Mouse (Mus musculus) intestine, postnatal 0 days (tissue): Measurements from ENCODE around the gene Evl. TPM values are rescaled to one million over a fixed set of nuclear protein-coding genes. Genes with fewer than 3 reads are reported as not detected.
A peak's percentile ranks its signal among the peaks of the same experiment; 100 is the strongest.
"Not testable (repeated sequence)": the region's sequence is repeated elsewhere in the genome, so short reads cannot be mapped to it uniquely, and the experiment has no call there.

Source experiments
- ATAC-seq: fragments of 200-750 bp; cut with Nextera tagmentation; 2 replicates; pipeline ENCODE4 v1.8.0; 2017; ENCODE audit warnings: mild to moderate bottlenecking, moderate TSS enrichment, moderate library complexity
- H3K27ac ChIP-seq: fragments of 300-500 bp; sonication (generic); 2 replicates; pipeline ENCODE4 v1.5.1; 2014; ENCODE audit warnings: mild to moderate bottlenecking, low read depth, low read length, moderate library complexity
- H3K27me3 ChIP-seq: fragments of 300-500 bp; sonication (generic); replicated peaks from 2 replicates; pipeline ENCODE4 v1.6.1; 2014; ENCODE audit warnings: low read length, mixed read lengths; ENCODE audit not compliant: control insufficient read depth, insufficient read depth
- H3K36me3 ChIP-seq: fragments of 300-500 bp; sonication (generic); 2 replicates; pipeline ENCODE4 v1.6.1; 2014; ENCODE audit warnings: mild to moderate bottlenecking, moderate library complexity; ENCODE audit not compliant: control insufficient read depth, insufficient read depth
- H3K4me1 ChIP-seq: fragments of 300-500 bp; sonication (generic); replicated peaks from 2 replicates; pipeline ENCODE4 v1.6.1; 2014; ENCODE audit warnings: antibody characterized with exemption, low read length, mixed read lengths; ENCODE audit not compliant: control insufficient read depth, insufficient read depth
- H3K4me2 ChIP-seq: fragments of 300-500 bp; sonication (generic); replicated peaks from 2 replicates; pipeline ENCODE4 v1.6.1; 2014; ENCODE audit warnings: low read depth, mild to moderate bottlenecking, moderate library complexity
- H3K4me3 ChIP-seq: fragments of 300-500 bp; sonication (generic); 2 replicates; pipeline ENCODE4 v1.5.1; 2014; ENCODE audit warnings: low read depth, low read length
- H3K9ac ChIP-seq: fragments of 300-500 bp; sonication (generic); 2 replicates; pipeline ENCODE4 v1.6.1; 2014; ENCODE audit warnings: mild to moderate bottlenecking, low read depth, low read length
- H3K9me3 ChIP-seq: fragments of 300-500 bp; sonication (generic); 2 replicates; pipeline ENCODE4 v1.6.1; 2016; ENCODE audit warnings: mixed run types; ENCODE audit not compliant: control insufficient read depth
- CTCF ChIP-seq: sonication (generic); IDR thresholded peaks from 2 replicates; pipeline ENCODE4 v1.5.1; 2016; ENCODE audit warnings: low read depth, mild to moderate bottlenecking, control low read depth, antibody characterized with exemption, moderate library complexity
- WGBS: fragments of 180-500 bp; shearing (Covaris S2); extraction: QIAGEN DNeasy Blood & Tissue Kit; methylation state at CpG from one replicate; pipeline ENCODE4 v1.1.7; 2014; 5-methylcytosine and 5-hydroxymethylcytosine counted together
- polyA plus RNA-seq: library from polyadenylated mRNA; unstranded; fragments of >200 nt; fragmentation: Nextera tagmentation; extraction: Ambion mirVana; gene quantifications from 2 replicates; pipeline ENCODE4 v1.2.1, GENCODE M21; 2015

The Evl gene
- 18.0 and 20.5 TPM in 2 replicates for polyA plus RNA-seq

- Histone ChIP-seq H3K9ac (peak within 1 kb of the TSS; percentile 66), H3K4me1 (0 out of 2 replicates have a peak, but pooled peaks cover 2% of the 10 kb centered on the region), H3K4me3 (peak within 1 kb of the TSS; percentile 80), H3K9me3 (no peaks in the 10 kb centered on the region), H3K36me3 (no peaks in the 10 kb centered on the region), H3K4me2 (peak within 1 kb of the TSS; percentile 92), H3K27ac (0 out of 2 replicates have a peak within 1 kb of the TSS, but pooled peaks have one; percentile 47), H3K27me3 (0 out of 2 replicates have a peak, but pooled peaks cover 2% of the 10 kb centered on the region)
- ATAC-seq: peak; percentile 86
- WGBS: 2% methylated on average over 47 of the region's 50 CpGs
- no peak for TF ChIP-seq CTCF
These were observed at the start of gene Evl for GRCm38 (mm10) chr12:108554120-108554841. Gene Evl (plus strand): TSS chr12:108554720.

DNA sequence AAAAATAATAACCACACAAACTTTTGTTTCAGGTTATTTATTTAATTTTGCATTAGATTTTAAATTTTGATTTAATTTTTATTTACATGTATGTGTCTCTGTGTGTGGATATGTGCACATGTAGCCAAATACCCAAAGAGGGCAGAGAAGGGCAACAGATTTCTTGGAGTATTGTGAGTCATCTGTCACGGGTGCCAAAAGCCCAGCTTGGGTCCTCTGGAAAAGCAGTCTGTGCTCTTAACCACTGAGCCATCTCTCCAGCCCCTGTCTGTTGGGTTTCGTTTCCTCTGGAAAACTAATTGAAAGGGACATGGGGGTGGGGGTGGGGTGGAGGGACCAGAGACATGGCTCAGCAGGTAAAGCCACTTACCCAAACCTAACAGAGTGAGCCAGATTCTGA is 48.7 kb upstream of the Evl start:
- ATAC-seq: no peak
- no peak for TF ChIP-seq CTCF
- H3K27me3 ChIP-seq: no peaks in the 10 kb centered on the region
- H3K4me2 ChIP-seq: no peak overlapping the region
- no peaks in the 10 kb centered on the region for H3K4me1 ChIP-seq
- no peak overlapping the region for H3K27ac ChIP-seq
- no peak overlapping the region for H3K9ac ChIP-seq
- 87% methylated on average over 2 of the region's 2 CpGs for WGBS
- no peaks in the 10 kb centered on the region for H3K36me3 ChIP-seq
- no peak overlapping the region for H3K4me3 ChIP-seq
- no peaks in the 10 kb centered on the region for H3K9me3 ChIP-seq

DNA sequence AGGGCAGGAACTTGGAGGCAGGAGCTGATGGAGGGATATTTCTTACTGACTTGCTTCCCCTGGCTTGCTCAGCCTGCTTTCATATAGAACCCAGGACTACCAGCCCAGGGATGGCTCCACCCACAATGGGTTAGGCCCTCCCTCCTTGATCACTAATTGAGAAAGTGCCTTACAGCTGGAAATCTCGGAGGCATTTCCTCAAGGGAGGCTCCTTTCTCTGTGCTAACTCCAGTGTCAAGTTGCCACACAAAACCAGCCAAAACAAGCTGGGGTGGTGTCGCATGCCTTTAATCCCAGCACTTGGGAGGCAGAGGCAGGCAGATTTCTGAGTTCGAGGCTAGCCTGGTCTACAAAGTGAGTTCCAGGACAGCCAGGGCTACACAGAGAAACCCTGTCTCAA is 47.5 kb upstream of the Evl start:
- not testable (repeated sequence) for ATAC-seq, H3K4me3 ChIP-seq, H3K27me3 ChIP-seq, H3K9ac ChIP-seq, H3K27ac ChIP-seq, H3K4me1 ChIP-seq, H3K9me3 ChIP-seq, H3K36me3 ChIP-seq, H3K4me2 ChIP-seq
- WGBS: 78% methylated on average over 3 of the region's 3 CpGs

DNA sequence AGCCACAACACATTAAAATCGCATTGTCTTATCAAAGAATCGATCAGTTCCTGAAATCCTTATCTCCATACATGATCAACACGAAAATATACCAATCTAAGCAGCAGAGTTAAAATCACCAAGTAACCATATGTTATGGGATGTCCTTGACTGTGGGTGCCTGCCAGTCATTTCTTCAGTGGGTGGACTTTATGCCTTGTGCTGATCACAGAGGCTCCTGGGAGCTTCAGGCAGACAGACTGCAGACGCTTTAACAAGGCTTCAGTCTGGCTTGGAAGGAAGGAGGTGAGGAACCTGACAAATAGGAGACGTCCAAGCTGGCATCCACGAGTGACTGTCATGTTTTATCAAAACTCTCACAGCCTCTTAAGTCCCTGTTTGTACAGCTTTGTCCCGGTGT is 43.9 kb upstream of the Evl start:
- Histone ChIP-seq H3K9ac (no peak overlapping the region), H3K9me3 (no peaks in the 10 kb centered on the region), H3K4me3 (no peak overlapping the region), H3K27ac (no peak overlapping the region), H3K4me2 (no peak overlapping the region), H3K4me1 (no peaks in the 10 kb centered on the region), H3K27me3 (no peaks in the 10 kb centered on the region), H3K36me3 (peaks cover 8% of the 10 kb centered on the region; the same call in 1 of the 2 replicates)
- WGBS: 60% methylated on average over 7 of the region's 7 CpGs
- no peak for ATAC-seq
- TF ChIP-seq CTCF: no peak

GRCm38 (mm10) chr12:108511009-108511408 is 43.5 kb upstream of the Evl start:
- Histone ChIP-seq H3K4me2 (no peak overlapping the region), H3K27me3 (no peaks in the 10 kb centered on the region), H3K4me3 (no peak overlapping the region), H3K36me3 (peaks cover 8% of the 10 kb centered on the region; the same call in 1 of the 2 replicates), H3K9me3 (no peaks in the 10 kb centered on the region), H3K4me1 (no peaks in the 10 kb centered on the region), H3K27ac (no peak overlapping the region), H3K9ac (no peak overlapping the region)
- TF ChIP-seq CTCF: peak; percentile 73
- WGBS: 4% methylated on average over 3 of the region's 3 CpGs
- ATAC-seq: no peak

DNA sequence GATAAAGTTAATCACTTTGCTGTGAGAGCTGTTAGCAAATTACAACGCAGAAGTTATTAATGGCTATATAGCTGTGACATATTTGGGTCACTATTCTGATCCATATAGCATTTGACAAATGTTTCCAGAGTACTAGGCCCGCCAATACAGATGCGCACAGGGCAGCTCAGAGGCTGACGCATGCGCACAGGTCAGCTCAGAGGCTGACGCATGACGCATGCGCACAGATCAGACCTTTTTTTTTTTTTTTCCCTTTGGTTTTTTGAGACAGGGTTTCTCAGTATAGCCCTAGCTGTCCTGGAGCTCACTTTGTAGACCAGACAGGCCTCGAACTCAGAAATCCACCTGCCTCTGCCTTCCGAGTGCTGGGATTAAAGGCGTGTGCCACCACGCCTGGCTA is 39.1 kb upstream of the Evl start:
- H3K27ac ChIP-seq: no peak overlapping the region
- H3K9ac ChIP-seq: no peak overlapping the region
- no peak for TF ChIP-seq CTCF
- H3K9me3 ChIP-seq: no peaks in the 10 kb centered on the region
- no peak overlapping the region for H3K4me2 ChIP-seq
- WGBS: 93% methylated on average over 12 of the region's 12 CpGs
- H3K4me3 ChIP-seq: no peak overlapping the region
- H3K4me1 ChIP-seq: no peaks in the 10 kb centered on the region
- peaks cover 8% of the 10 kb centered on the region; the same call in 1 of the 2 replicates for H3K36me3 ChIP-seq
- no peaks in the 10 kb centered on the region for H3K27me3 ChIP-seq
- no peak for ATAC-seq
